Mouse (Mus musculus): ENCODE results near the gene Zfp773. TPM values are rescaled to one million over a fixed set of nuclear protein-coding genes. Genes with fewer than 3 reads are reported as not detected.

Zfp773 gene
- total RNA-seq (2023): under 1 TPM; 0.51 to 0.95 TPM

DNA sequence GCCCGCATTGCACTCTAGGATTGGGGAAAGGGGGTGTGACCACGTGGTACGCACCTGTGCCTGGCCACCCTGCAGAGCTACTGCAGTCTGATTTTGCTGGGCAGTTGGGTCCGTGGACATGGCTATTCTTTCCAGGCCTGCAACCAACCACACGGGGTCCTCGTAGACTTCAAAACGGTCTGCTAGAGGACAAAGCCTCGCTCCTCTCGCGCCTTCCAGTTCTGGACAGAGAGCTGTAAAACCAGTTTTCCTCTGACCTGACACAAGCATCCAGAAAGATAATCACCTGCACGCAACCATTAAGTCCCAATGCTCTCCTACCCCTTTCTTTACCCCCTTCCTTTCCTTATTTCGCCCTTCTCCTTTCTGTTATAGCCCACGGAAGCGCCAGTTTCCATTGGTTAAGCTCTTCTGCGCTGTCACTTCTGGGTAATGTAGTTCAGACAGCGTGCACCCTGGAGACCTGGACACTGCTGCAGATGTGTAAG, at the start of gene Zfp773:
Gene Zfp773 (minus strand): TSS at position 377 of the 488 bp plus-strand sequence.

DNA sequence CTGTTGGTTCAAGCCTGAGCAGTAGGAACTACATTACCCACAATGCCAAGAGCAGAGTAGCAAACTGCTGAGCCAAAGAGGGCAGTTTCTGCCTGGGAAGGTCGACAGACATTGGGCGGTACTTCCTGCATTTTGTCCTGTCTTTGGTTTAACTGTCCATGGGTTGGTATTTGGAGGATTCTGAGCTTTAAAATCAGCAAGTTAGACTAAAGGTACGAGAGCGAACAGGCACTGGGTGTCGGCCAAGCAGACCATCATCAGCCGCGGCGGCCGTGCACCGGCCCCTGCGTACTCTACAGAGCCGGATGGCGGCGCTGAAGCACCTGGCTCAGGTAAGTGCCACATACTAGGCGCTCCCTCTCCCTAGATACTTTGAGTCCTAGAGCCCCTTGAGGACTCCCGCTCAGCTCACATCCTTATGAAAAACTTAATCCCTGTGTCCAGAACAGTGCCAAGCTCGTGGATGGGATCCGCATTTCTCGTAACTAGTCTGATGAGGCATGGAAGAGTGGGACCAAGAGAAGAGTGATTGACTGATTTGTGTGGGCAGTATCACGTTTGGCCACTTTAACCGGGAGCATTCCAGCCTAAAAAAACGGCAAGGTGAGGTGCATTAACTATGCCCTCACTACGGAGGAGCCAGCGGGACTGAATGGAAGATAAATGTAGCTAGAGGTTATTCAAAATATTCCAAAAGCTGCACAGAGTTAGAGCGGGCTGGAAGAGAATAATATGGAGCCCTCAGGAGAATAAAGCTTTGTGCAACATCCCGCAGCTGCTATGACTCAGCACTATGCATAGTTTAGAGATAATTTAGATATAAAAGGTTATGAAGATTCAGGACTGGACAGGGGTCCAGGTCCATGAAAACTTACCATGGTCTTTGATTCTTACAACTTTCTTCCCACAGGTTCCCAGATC, 34.9 kb upstream of the Zfp773 start, which contains the start of gene Zfp418:
Gene Zfp418 (plus strand): TSS at position 104 of the 921 bp plus-strand sequence.

DNA sequence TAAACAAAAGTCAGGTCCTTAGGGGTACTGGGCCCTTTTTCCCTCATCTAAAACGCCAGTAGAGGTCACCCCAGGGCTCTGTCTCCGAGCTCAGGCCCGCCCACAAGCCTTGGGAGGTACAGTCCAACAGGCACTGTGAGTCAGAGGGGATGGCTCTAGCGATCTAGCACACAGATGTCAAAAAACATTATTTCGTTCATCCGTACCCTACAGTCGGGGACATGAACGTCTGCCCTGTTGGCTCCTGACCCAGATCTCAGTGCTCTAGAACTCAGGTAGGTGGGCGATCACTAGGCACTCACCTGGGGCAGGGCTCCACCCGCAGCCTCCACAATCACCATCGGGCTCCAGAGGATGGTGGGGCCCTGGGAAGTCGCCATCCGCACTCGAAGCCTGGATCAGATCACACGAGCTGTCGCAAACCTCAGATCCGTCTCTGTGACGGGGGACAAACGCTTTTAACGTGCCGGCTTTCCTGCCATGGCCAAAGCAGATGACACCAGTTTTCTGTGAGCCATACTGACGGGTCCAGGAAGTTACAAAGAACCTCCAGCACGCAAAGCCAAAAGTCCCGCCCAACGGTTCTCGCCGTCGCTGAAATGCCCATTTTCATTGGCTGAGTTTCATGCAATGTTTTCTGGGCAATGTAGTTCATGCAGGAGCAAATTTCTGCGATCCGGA, 15.5 kb downstream of the Zfp773 start, which contains the start of gene Zfp954:
Gene Zfp954 (minus strand): TSS at position 568 of the 681 bp plus-strand sequence.

Other genes starting within 250 kb of the Zfp773 start
- gene Aurkc, start 141.5 kb downstream of the Zfp773 start, total RNA-seq (2023): not detected
- 10 to 100 TPM; 12.0 to 15.4 TPM for gene Zfp954, start 15.3 kb downstream of the Zfp773 start, total RNA-seq (2023)
- gene Zfp418, start 34.6 kb upstream of the Zfp773 start, total RNA-seq (2023): under 1 TPM; 0.29 to 0.71 TPM
- gene Zfp772, start 73.2 kb upstream of the Zfp773 start, total RNA-seq (2023): 1 to 10 TPM in 1 of 2 experiments, under 1 TPM in 1; 0.64 to 1.8 TPM
- gene Vmn2r29, start 110.6 kb upstream of the Zfp773 start, total RNA-seq (2023): not detected
- under 1 TPM; 0.13 to 0.18 TPM for gene Gm45844, start 141.5 kb upstream of the Zfp773 start, total RNA-seq (2023)
- 10 to 100 TPM; 24.0 to 27.5 TPM for gene Clcn4, start 164.1 kb upstream of the Zfp773 start, total RNA-seq (2023)
- gene Vmn2r30, start 200.9 kb upstream of the Zfp773 start, total RNA-seq (2023): not detected
- not detected for gene Gm45783, start 237.8 kb upstream of the Zfp773 start, total RNA-seq (2023)

All from neutrophil, adult 59 days (primary cell).